Mouse (Mus musculus) spleen, adult 18-20 months (tissue): ENCODE results near the gene Sft2d1.

Experiments used
- DNase-seq, 2 experiments: peaks; one replicate each; pipeline ENCODE4 v3.0.0; 2022; ENCODE audit warnings: mixed read lengths in 2 of 2

Gene Sft2d1

DNA sequence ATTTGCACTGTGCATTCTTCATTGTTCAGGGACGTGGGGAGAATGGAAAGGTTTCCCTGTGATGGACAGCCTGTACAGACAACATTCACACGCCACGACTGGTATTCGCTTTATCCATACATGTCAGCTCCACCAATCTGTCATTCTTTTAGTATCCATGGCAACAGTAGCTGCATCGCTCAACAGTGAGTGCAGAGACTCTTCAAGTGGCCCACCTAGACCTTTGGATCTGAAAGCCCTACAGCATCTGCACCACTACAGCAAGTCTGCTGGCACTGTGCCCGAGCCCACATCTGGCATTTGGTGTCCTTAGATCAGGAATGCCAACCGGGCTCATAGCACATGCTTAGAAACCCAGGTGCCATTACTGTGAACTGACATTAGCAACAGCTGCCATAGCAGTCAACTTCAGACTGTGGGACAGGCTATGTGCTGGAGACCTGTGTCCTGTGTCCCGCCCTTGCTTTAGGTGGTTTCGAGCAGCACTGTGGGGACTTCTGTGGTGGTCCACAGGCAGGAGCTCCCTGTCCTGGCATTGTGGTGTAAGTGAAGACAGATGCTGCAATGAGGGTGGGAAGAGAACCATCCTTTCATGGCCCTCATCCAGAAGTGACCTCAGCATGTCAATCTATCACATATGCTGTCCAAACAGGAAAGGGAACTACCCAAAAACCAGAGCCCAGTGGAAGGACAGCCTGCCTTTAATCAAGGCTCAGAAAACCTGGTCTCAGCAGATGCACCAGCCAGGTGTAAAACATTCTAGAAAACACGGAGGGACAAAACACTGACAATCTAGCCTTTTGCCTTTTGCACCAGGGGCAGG is 50.6 kb downstream of the Sft2d1 start:
- no peak for DNase-seq

DNA sequence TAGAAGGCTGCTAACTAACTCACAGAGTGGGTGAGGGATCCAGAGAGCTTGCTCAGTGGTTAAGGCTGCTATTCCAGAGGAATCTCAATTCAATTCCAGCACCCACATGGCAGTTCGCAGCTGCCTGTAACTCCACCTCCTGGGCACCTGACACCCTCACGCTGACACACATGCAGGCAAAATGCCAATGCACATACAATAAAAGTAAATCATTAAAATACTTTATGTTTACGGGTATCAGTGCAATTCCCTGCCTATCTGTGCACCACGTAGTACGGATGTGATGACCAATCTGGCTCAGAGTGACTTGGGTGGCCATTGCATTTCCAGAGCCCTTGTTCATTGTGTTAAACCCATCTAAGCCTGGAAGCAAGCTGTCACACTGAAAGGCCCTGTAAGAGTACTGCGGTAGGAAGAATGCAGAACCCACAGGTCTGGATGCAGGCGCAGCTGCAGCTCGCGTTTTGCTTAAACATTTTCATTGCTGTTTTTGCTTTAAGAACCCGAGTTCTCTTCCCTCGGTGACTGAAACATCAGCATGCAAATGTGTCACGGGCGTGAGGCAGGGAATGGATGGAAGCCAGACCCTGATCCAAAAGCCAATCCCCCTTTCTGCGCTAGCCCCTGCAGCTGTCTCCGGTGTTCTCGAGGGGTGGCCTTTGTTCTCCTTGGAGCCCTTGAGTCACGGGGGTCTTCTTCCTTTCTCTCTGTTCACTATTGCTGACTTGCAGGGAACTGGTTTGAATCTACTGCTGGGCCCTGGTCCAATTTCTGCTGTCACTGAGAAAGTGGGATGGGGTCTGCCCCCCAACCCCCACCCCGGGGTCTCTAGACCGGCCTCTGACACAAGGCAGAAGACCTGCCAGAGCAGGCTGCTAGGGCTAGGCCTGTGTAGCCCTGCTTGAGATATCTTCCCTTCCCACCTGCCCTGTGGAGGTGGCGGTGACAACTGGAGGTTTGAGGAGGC is 56.9 kb downstream of the Sft2d1 start:
- DNase-seq = no peak

DNA sequence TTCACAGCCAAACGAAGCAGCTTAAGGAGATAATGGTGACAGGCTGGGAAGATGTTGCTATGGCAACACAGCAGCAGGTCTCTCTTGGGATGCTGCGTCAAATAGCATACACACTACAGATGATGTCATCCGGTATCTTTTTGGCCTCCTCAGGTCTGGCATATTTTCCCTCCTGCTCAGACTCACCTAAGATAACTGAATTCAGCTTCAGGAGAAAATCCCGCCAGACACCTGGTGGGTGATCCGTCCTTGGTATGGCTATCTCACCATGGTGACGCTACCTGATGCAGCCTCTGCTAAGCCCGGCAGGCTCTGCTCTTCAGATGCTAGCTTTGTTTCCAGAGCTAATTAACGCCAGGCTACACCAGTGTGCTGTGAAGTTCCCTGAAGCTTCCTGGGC is 57.7 kb downstream of the Sft2d1 start:
- no peak for DNase-seq

DNA sequence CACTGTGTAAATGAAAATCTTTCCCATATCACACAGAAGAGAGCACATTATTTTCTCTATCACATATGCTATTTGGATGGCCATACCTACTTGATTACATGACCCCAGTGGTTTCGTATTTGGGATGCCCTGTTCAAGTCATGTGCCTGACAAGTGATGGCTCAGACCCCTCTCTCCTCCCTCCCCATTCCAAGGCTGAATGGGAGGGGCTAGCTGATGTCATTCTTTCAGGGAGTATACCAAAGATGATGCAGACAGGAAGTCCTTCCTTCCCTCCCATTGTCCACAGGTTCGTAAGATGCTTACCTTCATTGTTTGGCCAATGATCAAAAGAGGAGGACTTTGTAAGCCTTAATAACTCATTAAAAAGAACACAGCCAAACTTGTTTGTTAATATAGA is 58.3 kb downstream of the Sft2d1 start:
- DNase-seq = no peak

DNA sequence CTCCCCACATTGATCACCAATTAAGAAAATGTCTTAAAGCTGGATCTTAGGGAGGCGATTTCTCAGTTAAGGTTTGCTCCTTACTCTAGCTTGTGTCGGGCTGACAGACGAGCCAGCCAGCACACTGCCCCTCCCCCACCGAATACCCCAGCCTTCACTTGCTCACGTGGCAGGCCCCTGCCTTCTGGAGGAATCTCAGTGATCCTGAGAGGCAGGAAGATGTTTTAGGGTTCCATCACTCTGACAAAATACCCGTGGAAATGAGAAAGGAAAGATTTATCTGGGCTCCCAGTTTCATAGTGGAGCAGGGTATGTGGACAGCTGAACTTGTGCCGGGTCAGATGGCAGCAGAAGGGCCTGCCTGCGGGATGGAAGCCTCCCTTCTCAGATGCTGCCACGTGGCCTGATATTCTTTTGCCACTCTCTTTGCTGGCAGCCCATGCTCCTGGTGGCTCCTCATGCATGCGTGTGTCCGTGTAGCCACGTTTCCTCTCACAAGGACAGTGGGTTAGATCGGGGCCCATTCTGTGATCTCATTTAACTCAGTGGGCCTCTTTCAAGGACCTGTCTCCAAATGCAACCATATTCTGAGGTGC is 59.8 kb downstream of the Sft2d1 start:
- no peak for DNase-seq

DNA sequence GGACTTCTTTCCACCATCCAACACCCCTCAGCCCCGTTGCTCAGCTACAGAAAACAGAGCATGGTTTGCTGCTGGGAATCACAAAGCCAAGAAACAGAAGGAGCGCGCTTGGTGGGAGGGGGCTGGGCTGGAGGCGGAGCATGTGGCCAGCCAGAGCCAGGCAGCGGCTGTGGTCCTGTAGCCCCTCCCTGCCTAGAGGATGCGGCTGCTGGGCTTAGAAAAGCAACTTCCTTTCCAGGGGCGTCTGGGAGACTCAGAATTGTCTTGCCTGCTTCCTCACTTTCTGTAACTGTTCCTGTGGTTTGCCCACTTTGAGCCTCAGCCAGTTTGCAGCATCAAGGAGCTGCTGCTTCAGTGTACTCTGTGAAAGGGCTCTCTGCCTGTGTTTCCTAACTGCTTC is 60.9 kb downstream of the Sft2d1 start:
- DNase-seq = peak; percentile 18 to 37

DNA sequence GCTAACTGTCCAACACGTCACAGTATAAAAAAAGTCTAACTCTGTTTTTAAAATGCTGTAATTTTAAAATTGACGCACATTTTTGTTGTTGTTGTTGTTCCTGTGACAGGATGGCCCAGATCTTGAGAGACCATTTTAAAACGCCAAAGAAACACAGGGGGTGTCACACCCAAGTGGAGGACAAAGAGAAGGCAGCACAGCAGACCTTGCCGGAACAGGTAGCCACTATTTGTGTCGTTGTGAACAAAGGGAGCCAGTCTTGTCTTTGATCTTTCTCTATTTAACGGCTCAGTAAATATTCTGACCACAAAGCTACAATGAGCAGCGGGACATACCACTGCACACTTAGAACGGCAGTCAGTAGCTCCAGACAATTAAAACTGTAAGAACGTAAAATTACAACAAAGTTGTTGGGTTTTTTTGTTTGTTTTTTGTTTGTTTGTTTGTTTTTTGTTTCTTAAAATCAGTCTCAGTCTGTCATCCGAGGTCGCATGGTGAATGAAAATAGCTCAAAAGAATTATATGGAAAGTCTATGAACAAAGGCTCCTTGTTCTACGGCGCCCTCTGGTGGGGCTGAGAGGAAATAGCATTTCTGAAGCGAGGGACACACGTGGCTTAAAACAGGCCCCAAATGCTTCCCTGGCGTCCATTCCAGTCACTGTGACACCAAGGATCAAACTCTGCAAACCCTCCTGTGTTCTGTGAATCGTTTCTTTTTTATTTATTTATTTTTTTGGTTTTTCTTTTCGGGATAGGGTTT is 61.6 kb downstream of the Sft2d1 start:
- DNase-seq = peak; percentile 49 to 71
